Mouse (Mus musculus): Measurements from ENCODE around the gene Naa30.
A peak's percentile ranks its signal among the peaks of the same experiment; 100 is the strongest.

Naa30 gene

DNA sequence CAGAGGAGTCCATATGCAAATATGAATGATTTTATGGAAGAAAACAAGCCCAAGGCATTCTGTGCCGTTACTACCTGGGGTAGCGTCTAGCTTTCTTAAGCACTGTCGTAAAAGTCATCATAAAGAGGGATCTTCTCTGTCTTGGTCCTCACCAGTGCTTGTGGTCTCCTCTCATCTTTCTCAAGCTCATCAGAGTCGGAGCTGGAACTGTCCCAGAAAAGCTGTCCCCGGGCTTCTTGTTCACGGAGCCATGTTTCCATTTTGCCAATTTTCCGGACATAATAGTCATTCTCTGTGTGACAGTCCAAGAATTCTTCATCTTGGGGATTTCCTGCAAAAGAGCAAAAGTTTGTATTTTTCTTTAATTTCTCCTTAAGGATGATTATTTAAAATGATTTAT, 54.4 kb downstream of the Naa30 start:
- DNase-seq (ENCODE audit: low read depth, low spot score): no peak

DNA sequence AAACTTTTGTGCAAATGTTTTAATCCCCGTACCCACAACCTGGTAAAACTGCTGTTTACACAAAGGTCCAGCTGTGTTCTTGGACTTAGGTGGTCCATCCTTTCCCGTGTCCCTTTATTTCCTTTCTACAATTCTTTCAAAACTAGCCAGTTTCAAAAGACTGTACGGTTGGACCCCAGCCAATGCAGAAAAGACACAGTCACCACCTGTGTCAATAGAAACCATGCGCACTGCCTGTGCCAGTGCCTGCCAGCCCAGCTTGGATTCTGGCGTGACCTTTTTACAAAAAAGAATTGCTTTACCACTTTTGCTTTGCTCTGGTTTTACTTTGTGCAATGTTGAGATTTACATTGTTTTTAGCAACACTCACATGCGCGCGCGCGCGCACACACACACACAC, 55.0 kb downstream of the Naa30 start:
- no peak for DNase-seq (ENCODE audit: low read depth, low spot score)

DNA sequence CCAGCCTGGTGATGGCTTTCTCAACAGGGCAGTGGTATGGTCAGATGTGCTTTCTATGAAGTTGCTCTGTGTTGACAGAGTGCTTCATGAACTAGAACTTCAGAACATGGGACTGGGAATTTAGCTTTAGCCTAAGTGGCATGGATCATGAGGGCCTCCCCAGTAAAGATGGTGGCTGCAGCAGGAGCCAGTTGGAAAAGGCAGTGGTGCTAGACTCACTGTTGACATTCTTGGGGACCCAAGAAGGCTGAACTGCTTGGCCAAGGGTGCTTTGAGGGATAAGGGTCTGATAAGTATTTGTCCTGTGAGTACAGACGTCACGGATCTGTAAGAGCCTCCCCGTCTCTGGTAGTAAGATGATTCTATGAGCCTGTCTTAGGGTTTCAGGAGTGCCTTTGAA, 59.8 kb downstream of the Naa30 start:
- no peak for DNase-seq (ENCODE audit: low read depth, low spot score)

DNA sequence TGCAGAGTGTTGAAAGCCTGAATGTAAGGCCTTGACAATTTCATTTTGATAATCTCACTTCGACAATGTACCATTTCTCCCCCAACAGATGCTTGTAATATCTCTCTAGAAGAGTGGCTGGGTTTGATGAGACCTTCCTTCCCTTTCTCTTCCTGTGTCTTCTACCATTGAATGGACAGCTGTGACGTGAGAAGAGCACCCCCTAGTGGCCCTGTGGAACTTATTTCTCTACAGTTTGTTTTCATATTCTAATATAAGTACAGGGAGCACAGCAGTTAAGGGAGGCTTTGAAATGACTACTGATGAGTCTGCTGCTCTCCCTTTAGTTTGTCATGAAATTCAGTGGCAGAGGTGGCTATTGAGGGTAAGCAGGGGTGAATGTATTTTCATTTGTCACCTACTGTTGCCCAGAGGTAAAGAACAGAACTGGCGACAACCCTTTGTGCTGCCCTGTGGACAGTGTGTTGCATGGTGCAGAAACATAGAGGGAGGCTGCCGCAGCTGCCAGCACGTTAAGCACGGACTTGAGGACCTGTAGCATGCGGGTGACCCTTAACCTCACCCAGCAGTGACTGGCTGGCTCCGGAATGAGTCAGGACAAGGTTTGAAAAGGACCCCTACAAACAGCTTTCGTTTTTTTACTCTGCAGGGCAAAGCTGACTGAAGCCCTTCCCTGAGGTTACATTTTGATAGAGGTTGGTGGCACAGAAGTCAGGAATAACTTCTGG, 62.9 kb downstream of the Naa30 start:
- peak; percentile 20 for DNase-seq (ENCODE audit: low read depth, low spot score)

DNA sequence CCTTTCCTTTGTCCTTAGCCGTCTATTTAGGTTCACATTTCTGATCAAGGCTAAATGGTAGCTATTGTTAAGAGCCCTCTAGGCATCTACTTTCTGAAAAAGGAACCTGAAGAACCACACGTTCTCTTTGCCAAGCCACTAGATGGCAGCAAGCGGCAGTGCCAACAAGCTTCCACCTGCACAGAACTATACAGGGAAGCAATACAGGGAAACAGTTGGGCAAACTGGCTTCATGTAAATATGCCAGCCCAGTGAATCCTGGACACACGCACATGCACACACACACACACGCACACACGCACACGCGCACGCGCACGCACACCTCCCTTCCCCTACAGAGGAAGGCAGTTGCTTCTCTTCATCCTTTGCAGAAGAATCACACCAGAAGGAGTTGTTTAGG, 66.2 kb downstream of the Naa30 start:
- DNase-seq (ENCODE audit: low read depth, low spot score): peak; percentile 32

Data from embryo, embryonic 11.5 days (tissue).